Mouse (Mus musculus) MEL (cell line): ENCODE measurements at regions not wholly inside any gene's neighbourhood (a gene's known extent, or its start where the extent isn't known, plus 50 kb on each side); places are given as distances from the start of the nearest gene placed in this dataset.

ENCODE experiments used
- BHLHE40 ChIP-seq: IDR thresholded peaks from 2 replicates; pipeline ENCODE4 v1.6.1; 2012; ENCODE audit warnings: low read depth, mild to moderate bottlenecking, inconsistent platforms, low read length, improper control_type of control experiment, borderline replicate concordance
- CHD2 ChIP-seq: IDR thresholded peaks from 2 replicates; pipeline ENCODE4 v1.6.1; 2011; ENCODE audit warnings: low read length, improper control_type of control experiment
- CTCF ChIP-seq, 3 experiments: IDR thresholded peaks in 2 of 3; conservative IDR thresholded peaks in 1 of 3; 2 replicates each; pipeline ENCODE4 v1.5.1; 2011 to 2012; ENCODE audit warnings: low read length in 3 of 3, low read depth in 2 of 3, mild to moderate bottlenecking in 2 of 3, improper control_type of control experiment in 1 of 3, inconsistent platforms in 1 of 3, mixed read lengths in 1 of 3, moderate library complexity in 1 of 3; ENCODE audit not compliant: control insufficient read depth in 1 of 3, insufficient read depth in 1 of 3, poor library complexity in 1 of 3, severe bottlenecking in 1 of 3
- E2F4 ChIP-seq: IDR thresholded peaks from 2 replicates; pipeline ENCODE4 v1.6.1; 2011; ENCODE audit warnings: low read depth, low read length, improper control_type of control experiment, borderline replicate concordance
- EP300 ChIP-seq, 2 experiments: IDR thresholded peaks; 2 replicates each; pipeline ENCODE4 v1.6.1; 2011; ENCODE audit warnings: improper control_type of control experiment in 2 of 2, low read length in 2 of 2, low read depth in 1 of 2, mild to moderate bottlenecking in 1 of 2
- HCFC1 ChIP-seq: IDR thresholded peaks from 2 replicates; pipeline ENCODE4 v1.6.1; 2012; ENCODE audit warnings: low read depth, mild to moderate bottlenecking, inconsistent platforms, low read length, improper control_type of control experiment, moderate library complexity
- KAT2A ChIP-seq: conservative IDR thresholded peaks from 2 replicates; pipeline ENCODE4 v1.6.1; 2012; ENCODE audit warnings: low read depth, low read length, improper control_type of control experiment, inconsistent platforms
- MAFK ChIP-seq: IDR thresholded peaks from 2 replicates; pipeline ENCODE4 v1.6.1; 2011; ENCODE audit warnings: low read depth, mild to moderate bottlenecking, low read length, improper control_type of control experiment, borderline replicate concordance
- MAZ ChIP-seq: IDR thresholded peaks from 2 replicates; pipeline ENCODE4 v1.6.1; 2012; ENCODE audit warnings: low read depth, mild to moderate bottlenecking, inconsistent platforms, low read length, improper control_type of control experiment
- MXI1 ChIP-seq: IDR thresholded peaks from 2 replicates; pipeline ENCODE4 v1.6.1; 2011; ENCODE audit warnings: mild to moderate bottlenecking, low read depth, low read length, improper control_type of control experiment
- POLR2A ChIP-seq, 2 experiments: IDR thresholded peaks; 2 replicates each; pipeline ENCODE4 v1.6.1; 2011 to 2012; ENCODE audit warnings: low read length in 2 of 2, mild to moderate bottlenecking in 2 of 2, control low read depth in 1 of 2, improper control_type of control experiment in 1 of 2, low read depth in 1 of 2, moderate library complexity in 1 of 2; ENCODE audit not compliant: control insufficient read depth in 1 of 2, insufficient read depth in 1 of 2, poor library complexity in 1 of 2

GRCm38 (mm10) chr11:19203518-19203900 is 184.7 kb upstream of the Meis1 start:
- TF ChIP-seq MXI1 (0 out of 2 replicates have a peak, but pooled peaks have one; percentile 44), BHLHE40 (peak; percentile 67; the same call in 1 of the 2 replicates), CTCF (IDR thresholded peaks at IDR 0.05 in 2 of 3, conservative IDR thresholded peaks at IDR 0.05 in 1 of 3; ENCODE audit: control insufficient read depth in 1 of 3, insufficient read depth in 1 of 3, low read depth in 2 of 3, low read length in 3 of 3, poor library complexity in 1 of 3, severe bottlenecking in 1 of 3) (no peak), HCFC1 (no peak), MAZ (no peak), EP300 (IDR thresholded peaks at IDR 0.05; ENCODE audit: low read depth in 1 of 2, low read length in 2 of 2) (peak; percentile 96 to 97), KAT2A (no peak), E2F4 (no peak), CHD2 (no peak), MAFK (peak; percentile 49; the same call in 1 of the 2 replicates), POLR2A (IDR thresholded peaks at IDR 0.05; ENCODE audit: control insufficient read depth in 1 of 2, insufficient read depth in 1 of 2, low read depth in 1 of 2, low read length in 2 of 2, poor library complexity in 1 of 2) (no peak)
